Mouse (Mus musculus): ENCODE measurements around the gene Midn. TPM values are rescaled to one million over a fixed set of nuclear protein-coding genes. Genes with fewer than 3 reads are reported as not detected.
A peak's percentile ranks its signal among the peaks of the same experiment; 100 is the strongest.

The Midn gene
- polyA plus RNA-seq, 1 experiment: 372 TPM

DNA sequence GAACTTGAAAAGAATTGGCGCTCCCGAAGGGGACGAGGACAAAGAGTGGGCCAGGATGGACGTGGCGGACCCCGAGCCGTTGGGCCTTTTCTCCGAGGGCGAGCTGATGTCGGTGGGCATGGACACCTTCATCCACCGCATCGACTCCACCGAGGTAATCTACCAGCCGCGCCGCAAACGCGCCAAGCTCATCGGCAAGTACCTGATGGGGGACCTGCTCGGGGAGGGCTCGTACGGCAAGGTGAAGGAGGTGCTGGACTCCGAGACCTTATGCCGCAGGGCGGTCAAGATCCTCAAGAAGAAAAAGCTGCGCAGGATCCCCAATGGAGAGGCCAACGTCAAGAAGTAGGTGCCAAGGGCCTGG lies 31.5 kb upstream of the Midn start:
- no peak for TF ChIP-seq POLR2A (IDR thresholded peaks at IDR 0.05; ENCODE audit: low read depth, low read length)
- no peak for TF ChIP-seq CTCF (IDR thresholded peaks at IDR 0.05; ENCODE audit: extremely low read depth, insufficient read length, insufficient replicate concordance, low read depth, low read length)
- H3K36me3 ChIP-seq (ENCODE audit: control insufficient read depth, insufficient read depth, low read length): peaks cover 12% of the 10 kb centered on the region

DNA sequence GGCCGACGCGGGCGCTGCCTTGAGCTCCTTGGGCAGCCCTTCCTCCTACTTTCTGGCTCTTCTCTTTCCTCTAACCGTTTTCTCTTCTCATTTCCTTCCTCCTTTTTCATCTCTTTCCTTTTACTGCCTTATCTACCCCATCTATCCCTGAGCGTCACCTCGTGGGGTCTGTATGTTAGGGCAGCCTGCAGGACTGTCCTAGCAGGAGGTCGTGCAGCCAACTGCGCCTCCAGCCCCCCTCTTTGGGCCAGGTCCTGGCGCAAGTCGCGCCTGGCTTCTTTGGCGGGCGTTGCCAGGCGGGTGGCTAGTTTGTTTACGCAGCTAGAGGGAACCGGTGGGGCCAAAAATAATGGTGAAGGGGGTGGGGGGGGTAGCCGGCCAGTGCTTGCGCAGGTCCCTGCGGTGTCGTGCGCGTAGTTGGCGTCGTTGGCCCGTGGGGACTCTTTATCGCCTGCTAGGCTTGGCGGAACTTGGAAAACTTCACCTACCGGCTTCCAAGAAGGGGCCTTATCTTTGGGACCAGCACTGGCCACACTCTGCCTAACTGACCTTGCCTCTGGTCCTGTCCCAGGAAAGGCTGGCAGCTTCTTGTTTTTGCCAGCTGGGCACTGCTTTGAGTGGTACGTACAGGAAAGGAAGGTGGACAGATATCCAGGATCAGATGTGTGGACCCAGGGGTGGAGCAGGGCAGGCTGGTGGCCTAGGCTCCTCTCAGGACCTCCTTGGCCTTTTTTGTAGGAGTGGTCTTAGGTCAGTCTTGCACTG lies 31.0 kb upstream of the Midn start:
- TF ChIP-seq CTCF (IDR thresholded peaks at IDR 0.05; ENCODE audit: extremely low read depth, insufficient read length, insufficient replicate concordance, low read depth, low read length) (no peak), POLR2A (IDR thresholded peaks at IDR 0.05; ENCODE audit: low read depth, low read length) (no peak; the same call in 1 of the 2 replicates)
- Histone ChIP-seq H3K27me3 (ENCODE audit: control insufficient read depth, insufficient read depth, low read length) (no peaks in the 10 kb centered on the region), H3K4me1 (ENCODE audit: control insufficient read depth, insufficient read depth, insufficient read length, low read length) (peaks cover 20% of the 10 kb centered on the region), H3K36me3 (ENCODE audit: control insufficient read depth, insufficient read depth, low read length) (peaks cover 16% of the 10 kb centered on the region), H3K27ac (ENCODE audit: insufficient read depth, low read depth, low read length) (peak overlapping the region; percentile 17), H3K4me3 (ENCODE audit: low read depth, low read length) (peak overlapping the region; percentile 87)
- WGBS: 2% methylated on average over 30 of the region's 30 CpGs

More for the DNA sequence above, 31.5 kb upstream of the Midn start:
- peak overlapping the region; percentile 87 for H3K4me3 ChIP-seq (ENCODE audit: low read depth, low read length)
- H3K4me1 ChIP-seq (ENCODE audit: control insufficient read depth, insufficient read depth, insufficient read length, low read length): peaks cover 20% of the 10 kb centered on the region
- peak overlapping the region; percentile 17; the same call in 1 of the 2 replicates for H3K27ac ChIP-seq (ENCODE audit: insufficient read depth, low read depth, low read length)
- H3K27me3 ChIP-seq (ENCODE audit: control insufficient read depth, insufficient read depth, low read length): no peaks in the 10 kb centered on the region
- under 1% methylated on average over 27 of the region's 27 CpGs for WGBS

DNA sequence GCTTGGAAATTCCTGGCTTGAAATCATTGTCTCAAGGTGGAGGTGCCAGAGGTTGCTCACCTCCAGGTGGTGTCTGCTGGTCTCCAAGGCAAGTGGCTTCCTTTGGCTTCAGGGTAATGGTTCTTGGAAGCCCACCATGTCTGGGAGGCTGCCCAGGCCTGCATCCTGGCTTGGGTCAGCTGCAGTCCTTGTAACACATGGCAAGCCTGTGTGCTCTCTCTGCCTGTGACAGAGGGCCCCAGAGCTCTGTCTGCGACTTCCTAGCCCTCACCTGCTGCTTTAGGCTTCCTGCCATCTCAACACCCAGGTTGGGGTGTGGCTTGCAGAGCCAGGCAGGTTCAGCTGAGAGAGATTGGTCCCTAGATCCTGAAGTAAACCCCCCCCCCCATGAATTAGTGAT lies 30.3 kb upstream of the Midn start:
- H3K27ac ChIP-seq (ENCODE audit: insufficient read depth, low read depth, low read length): peak overlapping the region; percentile 17
- 7% methylated on average over 1 of the region's 1 CpGs for WGBS
- peak overlapping the region; percentile 87 for H3K4me3 ChIP-seq (ENCODE audit: low read depth, low read length)

DNA sequence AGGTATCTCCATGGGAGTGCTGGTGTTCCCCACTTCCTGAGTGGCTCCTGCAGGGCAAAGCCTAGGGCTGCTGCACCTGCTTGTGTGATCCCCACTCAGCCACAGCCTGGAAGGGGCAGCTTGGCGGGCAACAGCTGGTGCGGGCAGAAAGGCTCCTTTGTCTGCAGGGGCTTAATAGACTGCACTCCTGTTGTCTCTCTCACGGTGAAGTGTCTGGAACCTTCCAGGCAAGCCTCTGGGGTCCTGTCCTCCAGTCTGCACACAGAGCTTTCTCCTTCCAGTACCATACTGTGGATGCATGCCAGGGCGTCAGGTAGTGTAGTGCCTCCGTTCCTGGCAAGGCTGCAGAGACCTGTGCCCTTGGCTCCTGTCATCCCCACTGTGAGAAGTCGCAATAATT lies 29.5 kb upstream of the Midn start:
- 58% methylated on average over 6 of the region's 6 CpGs for WGBS
- Histone ChIP-seq H3K27ac (ENCODE audit: insufficient read depth, low read depth, low read length) (no peak overlapping the region), H3K4me3 (ENCODE audit: low read depth, low read length) (no peak overlapping the region)

More for the DNA sequence above, 30.3 kb upstream of the Midn start:
- Histone ChIP-seq H3K36me3 (ENCODE audit: control insufficient read depth, insufficient read depth, low read length) (peaks cover 17% of the 10 kb centered on the region), H3K4me1 (ENCODE audit: control insufficient read depth, insufficient read depth, insufficient read length, low read length) (peaks cover 20% of the 10 kb centered on the region), H3K27me3 (ENCODE audit: control insufficient read depth, insufficient read depth, low read length) (no peaks in the 10 kb centered on the region)
- TF ChIP-seq POLR2A (IDR thresholded peaks at IDR 0.05; ENCODE audit: low read depth, low read length) (no peak), CTCF (IDR thresholded peaks at IDR 0.05; ENCODE audit: extremely low read depth, insufficient read length, insufficient replicate concordance, low read depth, low read length) (no peak)

DNA sequence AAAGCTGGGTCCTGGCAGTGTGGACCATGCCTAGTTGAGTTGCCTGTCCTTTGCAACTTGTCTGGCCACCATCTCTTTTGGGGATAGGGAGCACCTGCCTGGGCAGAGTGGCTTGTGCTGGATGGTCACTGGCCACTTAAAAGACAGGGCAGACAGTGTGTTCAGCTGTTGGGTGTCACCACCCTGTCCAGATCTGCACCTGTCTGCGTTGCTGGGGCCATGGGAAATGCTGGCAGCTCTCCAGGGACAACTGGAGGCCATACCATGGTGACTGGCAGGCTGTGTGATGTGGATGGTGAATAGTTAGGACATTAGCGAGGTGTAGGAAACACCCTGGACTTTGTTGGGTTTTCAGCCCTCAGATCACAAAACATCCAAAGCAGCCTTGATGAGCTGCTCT lies 27.9 kb upstream of the Midn start:
- Histone ChIP-seq H3K4me1 (ENCODE audit: control insufficient read depth, insufficient read depth, insufficient read length, low read length) (peaks cover 17% of the 10 kb centered on the region), H3K4me3 (ENCODE audit: low read depth, low read length) (no peak overlapping the region), H3K27me3 (ENCODE audit: control insufficient read depth, insufficient read depth, low read length) (no peaks in the 10 kb centered on the region), H3K27ac (ENCODE audit: insufficient read depth, low read depth, low read length) (no peak overlapping the region), H3K36me3 (ENCODE audit: control insufficient read depth, insufficient read depth, low read length) (peaks cover 21% of the 10 kb centered on the region)
- TF ChIP-seq CTCF (IDR thresholded peaks at IDR 0.05; ENCODE audit: extremely low read depth, insufficient read length, insufficient replicate concordance, low read depth, low read length) (no peak), POLR2A (IDR thresholded peaks at IDR 0.05; ENCODE audit: low read depth, low read length) (no peak)
- WGBS: 34% methylated on average over 2 of the region's 2 CpGs

More for the DNA sequence above, 29.5 kb upstream of the Midn start:
- no peak for TF ChIP-seq POLR2A (IDR thresholded peaks at IDR 0.05; ENCODE audit: low read depth, low read length)
- no peak for TF ChIP-seq CTCF (IDR thresholded peaks at IDR 0.05; ENCODE audit: extremely low read depth, insufficient read length, insufficient replicate concordance, low read depth, low read length)
- no peaks in the 10 kb centered on the region for H3K27me3 ChIP-seq (ENCODE audit: control insufficient read depth, insufficient read depth, low read length)
- H3K4me1 ChIP-seq (ENCODE audit: control insufficient read depth, insufficient read depth, insufficient read length, low read length): peaks cover 19% of the 10 kb centered on the region
- peaks cover 17% of the 10 kb centered on the region for H3K36me3 ChIP-seq (ENCODE audit: control insufficient read depth, insufficient read depth, low read length)

DNA sequence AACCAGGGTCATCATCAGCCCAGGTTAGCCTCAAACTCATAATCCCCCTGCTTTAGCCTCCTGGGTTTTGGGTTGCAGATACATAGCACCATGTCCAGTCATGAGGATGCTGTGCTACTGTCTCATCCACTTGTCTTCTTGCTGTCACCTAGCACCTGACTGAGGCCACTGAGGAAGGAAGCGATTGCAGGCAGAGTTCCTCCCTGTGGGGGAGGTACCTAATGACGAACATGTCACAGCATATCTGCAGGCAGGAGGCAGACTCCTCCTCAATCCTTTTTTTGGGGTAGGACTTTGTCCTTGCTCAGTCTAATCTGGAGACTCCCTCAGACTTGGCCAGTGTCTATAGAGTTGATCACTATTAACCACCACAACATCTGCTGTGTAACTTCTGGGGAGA lies 26.4 kb upstream of the Midn start:
- Histone ChIP-seq H3K4me3 (ENCODE audit: low read depth, low read length) (no peak overlapping the region), H3K36me3 (ENCODE audit: control insufficient read depth, insufficient read depth, low read length) (peaks cover 32% of the 10 kb centered on the region), H3K27me3 (ENCODE audit: control insufficient read depth, insufficient read depth, low read length) (no peaks in the 10 kb centered on the region), H3K4me1 (ENCODE audit: control insufficient read depth, insufficient read depth, insufficient read length, low read length) (peaks cover 17% of the 10 kb centered on the region), H3K27ac (ENCODE audit: insufficient read depth, low read depth, low read length) (no peak overlapping the region)
- TF ChIP-seq CTCF (IDR thresholded peaks at IDR 0.05; ENCODE audit: extremely low read depth, insufficient read length, insufficient replicate concordance, low read depth, low read length): no peak
- TF ChIP-seq POLR2A (IDR thresholded peaks at IDR 0.05; ENCODE audit: low read depth, low read length): no peak
- 75% methylated on average over 2 of the region's 2 CpGs for WGBS

DNA sequence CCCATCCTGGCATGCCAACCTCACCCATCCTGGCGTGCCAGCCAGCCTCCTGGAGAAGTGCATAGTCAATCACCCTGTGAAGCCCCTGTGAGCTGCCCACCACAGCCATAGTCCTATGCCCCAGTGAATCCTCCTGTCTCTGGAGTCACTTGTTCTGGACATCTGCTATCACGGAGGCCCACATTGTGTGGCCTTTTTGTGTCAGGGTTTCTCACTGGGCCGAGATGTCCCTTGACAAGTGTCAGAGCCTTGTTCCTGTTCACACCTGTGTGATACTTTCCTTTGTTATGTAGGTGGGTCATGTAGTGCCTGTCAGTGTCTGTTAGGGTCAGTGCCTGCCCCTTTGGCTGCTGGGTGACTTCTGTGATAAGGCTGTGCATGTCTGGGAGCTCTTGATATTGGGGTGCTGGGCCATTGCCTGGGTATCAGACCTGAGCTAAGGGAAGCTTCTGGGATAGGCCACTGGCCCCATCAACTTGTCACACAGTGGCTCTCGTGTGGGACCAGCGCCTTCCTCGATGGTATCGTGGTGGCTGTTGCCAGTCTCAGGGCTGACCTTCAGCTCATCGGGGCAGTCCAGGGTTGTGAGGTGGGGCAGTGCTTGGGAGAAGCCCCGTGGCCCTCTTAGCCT lies 24.0 kb upstream of the Midn start:
- TF ChIP-seq CTCF (IDR thresholded peaks at IDR 0.05; ENCODE audit: extremely low read depth, insufficient read length, insufficient replicate concordance, low read depth, low read length): no peak
- no peak for TF ChIP-seq POLR2A (IDR thresholded peaks at IDR 0.05; ENCODE audit: low read depth, low read length)
- Histone ChIP-seq H3K4me1 (ENCODE audit: control insufficient read depth, insufficient read depth, insufficient read length, low read length) (peaks cover 3% of the 10 kb centered on the region; the same call in 1 of the 2 replicates), H3K4me3 (ENCODE audit: low read depth, low read length) (no peak overlapping the region), H3K27ac (ENCODE audit: insufficient read depth, low read depth, low read length) (no peak overlapping the region), H3K27me3 (ENCODE audit: control insufficient read depth, insufficient read depth, low read length) (no peaks in the 10 kb centered on the region), H3K36me3 (ENCODE audit: control insufficient read depth, insufficient read depth, low read length) (peaks cover 50% of the 10 kb centered on the region)
- WGBS: 86% methylated on average over 9 of the region's 9 CpGs
